Mouse (Mus musculus) heart, adult 11 months (tissue): ENCODE measurements around the gene Tm9sf4.

Experiments
- DNase-seq: peaks from one replicate; pipeline ENCODE4 v3.0.0; 2022

The Tm9sf4 gene

GRCm38 (mm10) chr2:153217826-153218340 lies 56.8 kb downstream of the Tm9sf4 start:
- DNase-seq = peak; percentile 77

GRCm38 (mm10) chr2:153218516-153218915 lies 57.4 kb downstream of the Tm9sf4 start:
- DNase-seq = no peak

DNA sequence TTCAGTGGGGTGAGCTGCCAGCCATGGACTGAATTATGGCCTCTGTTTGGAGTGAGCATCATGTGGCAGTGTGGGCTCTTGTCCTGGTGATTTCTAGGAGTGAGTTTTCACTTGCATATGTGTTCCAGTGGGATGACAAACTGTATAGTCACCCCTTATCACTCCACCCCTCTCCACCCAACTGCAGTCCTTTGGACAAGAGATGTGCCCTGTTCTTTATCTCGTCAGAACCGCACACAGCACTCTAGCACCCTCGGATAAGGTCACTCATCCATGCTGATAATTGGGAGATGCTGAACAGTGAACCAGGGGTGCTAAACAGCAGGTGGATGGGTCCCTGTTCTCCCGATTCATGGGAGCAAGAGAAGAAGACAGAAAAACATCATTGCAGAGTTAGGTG lies 60.5 kb downstream of the Tm9sf4 start:
- DNase-seq = no peak

- no peak for DNase-seq
These were observed 61.0 kb downstream of the Tm9sf4 start for GRCm38 (mm10) chr2:153222130-153222529.

- no peak for DNase-seq
These were observed 61.5 kb downstream of the Tm9sf4 start for GRCm38 (mm10) chr2:153222566-153222965.

GRCm38 (mm10) chr2:153224946-153225594 lies 64.0 kb downstream of the Tm9sf4 start, which contains the start of gene Tspyl3:
Gene Tspyl3 (minus strand): TSS chr2:153225441.
- DNase-seq = peak; percentile 95

DNA sequence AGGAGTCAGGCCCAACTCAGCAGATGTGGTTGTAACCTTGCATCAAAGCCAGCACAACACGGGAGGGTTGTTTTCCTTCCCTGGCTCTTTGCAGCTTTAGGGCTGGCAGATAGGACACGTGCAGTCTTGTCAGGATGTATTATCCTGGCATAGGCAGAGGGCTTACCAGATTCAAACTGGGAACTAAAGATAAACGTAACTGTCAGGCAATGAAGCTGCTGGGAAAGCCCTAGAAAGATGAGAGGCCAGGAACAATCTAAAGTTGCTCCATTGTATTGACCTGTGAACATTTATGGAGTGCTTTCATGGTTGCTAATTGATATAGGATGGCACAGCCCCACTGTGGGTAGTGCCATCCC lies 64.5 kb downstream of the Tm9sf4 start:
- DNase-seq = no peak

DNA sequence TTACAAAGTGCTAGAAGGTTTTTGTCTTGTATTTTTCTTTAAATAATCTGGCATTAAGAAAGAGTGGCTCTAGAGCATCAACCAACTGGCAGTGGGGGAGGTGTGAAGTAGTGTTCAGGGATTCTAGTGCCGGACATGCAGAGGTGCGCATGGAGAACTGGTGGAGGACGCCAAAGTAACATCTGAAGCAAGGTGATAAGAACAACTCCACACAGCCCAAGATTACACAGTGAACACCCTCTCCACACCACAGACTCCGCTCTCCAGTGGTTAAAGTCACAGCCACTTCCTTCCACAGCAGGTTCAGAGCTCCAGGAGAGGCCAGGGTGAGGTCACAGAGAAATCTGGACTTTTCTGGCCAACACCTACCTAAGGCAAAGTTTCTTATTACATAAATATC lies 66.9 kb downstream of the Tm9sf4 start:
- no peak for DNase-seq

GRCm38 (mm10) chr2:153228523-153228922 lies 67.4 kb downstream of the Tm9sf4 start:
- peak; percentile 92 for DNase-seq

DNA sequence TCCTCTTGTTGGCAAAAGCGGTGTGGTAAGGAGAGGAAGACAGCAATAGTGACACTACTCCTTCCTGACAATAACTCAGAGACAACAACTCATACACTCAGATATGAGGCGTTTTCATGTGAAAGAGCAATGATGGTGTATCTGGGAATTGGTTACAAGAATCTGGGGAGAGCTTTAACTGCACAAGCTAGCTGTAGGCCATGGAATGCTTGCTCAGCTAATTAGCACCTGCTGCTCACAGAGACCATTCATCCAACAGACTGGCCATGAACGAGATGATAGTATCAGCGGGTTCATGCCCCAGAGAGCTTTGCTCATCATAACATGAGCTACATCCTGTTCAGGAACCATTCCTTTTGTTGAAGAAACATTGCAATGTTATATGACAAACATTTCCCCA lies 76.1 kb downstream of the Tm9sf4 start:
- DNase-seq = no peak

GRCm38 (mm10) chr2:153237891-153238290 lies 76.8 kb downstream of the Tm9sf4 start:
- no peak for DNase-seq

GRCm38 (mm10) chr2:153238406-153238805 lies 77.3 kb downstream of the Tm9sf4 start:
- no peak for DNase-seq

GRCm38 (mm10) chr2:153239021-153239859 lies 78.1 kb downstream of the Tm9sf4 start:
- no peak for DNase-seq

GRCm38 (mm10) chr2:153239860-153240480 lies 78.9 kb downstream of the Tm9sf4 start:
- no peak for DNase-seq

DNA sequence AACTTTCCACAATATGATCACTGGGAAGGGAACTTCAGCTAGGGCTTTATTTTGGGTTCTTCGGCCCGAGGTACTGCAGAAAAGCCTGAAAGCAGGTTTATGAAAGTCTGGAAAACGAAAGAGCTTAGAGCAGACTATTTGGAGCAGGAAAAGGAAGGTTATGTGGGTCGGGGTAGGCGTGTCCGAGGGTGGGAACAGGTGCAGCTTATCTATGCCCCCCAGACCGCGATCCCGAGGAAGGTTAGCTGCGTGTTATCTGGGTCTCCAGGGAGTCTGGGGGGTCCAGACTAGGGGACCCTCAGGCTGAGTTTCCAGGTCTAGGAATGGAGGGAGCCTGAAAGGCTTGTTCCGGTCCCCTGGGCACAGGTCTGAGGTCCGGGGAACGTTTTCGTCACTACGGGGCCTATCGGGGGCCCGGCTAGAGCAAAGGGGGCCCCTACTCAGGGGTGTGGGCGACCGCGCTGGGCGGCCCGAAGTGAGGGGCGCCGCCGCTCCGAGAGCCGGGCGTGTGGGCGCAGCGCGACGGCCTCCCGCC lies 79.7 kb downstream of the Tm9sf4 start:
- no peak for DNase-seq

DNA sequence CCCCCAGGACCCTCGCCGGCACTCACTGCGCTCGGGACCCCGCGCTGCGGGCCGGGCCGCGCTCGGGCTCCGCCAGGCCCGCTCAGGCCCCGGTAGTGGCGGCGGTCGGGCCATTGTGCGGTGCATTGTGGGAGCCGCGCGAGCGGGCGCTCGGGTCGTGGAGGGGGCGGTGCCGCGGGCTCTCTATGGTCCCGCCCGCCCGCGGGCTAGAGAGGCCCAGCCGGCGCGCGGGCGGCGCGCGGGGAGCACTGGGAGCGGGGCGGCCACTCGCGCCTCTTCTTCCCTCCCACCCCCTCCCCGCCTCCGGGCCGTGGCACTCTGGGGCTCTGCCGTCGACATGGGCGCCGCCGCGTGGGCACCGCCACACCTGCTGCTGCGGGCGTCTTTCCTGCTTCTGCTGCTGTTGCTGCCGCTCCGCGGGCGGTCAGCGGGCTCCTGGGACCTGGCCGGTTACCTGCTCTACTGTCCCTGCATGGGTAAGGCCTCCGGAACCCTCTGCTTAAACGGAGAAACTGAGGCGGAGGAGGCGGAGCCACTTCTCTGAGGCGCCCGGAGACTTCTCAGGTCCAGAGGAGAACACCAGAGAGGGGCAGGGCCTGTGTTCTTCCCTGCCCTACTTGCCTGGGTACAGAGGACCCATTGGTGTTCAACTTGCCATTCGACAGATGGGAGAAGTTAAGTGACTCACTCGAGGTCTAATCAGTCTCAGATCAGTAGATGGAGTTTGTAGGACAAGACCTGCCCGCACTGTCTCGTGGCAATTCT lies 80.3 kb downstream of the Tm9sf4 start, which contains the start of the genes Plagl2 and Pofut1:
Gene Plagl2 (minus strand): TSS at position 177 of the 765 bp plus-strand sequence.
Gene Pofut1 (plus strand): TSS at position 284 of the 765 bp plus-strand sequence.
- peak; percentile 99 for DNase-seq

DNA sequence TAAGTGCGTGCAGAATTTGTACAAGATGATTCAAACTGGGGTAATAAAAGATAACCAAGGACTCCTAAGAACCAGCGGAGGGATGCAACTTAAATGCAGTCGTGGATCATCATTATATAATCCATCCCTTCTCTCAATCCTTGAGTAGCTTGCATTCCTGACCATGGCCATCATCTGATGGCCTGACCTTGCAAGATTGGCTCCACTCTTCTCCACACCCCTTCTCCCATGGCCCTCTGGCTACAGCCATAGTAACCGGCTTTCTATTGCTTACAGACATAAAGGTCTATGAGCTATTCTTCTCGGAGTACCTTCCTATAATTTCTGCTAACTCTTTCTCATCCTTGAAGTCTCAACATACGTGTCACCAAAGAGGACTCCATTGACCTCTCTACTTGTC lies 81.1 kb downstream of the Tm9sf4 start:
- no peak for DNase-seq

- DNase-seq = no peak
These were observed 88.6 kb downstream of the Tm9sf4 start for GRCm38 (mm10) chr2:153249751-153250150.

- no peak for DNase-seq
These were observed 95.5 kb downstream of the Tm9sf4 start for GRCm38 (mm10) chr2:153256604-153257003.

DNA sequence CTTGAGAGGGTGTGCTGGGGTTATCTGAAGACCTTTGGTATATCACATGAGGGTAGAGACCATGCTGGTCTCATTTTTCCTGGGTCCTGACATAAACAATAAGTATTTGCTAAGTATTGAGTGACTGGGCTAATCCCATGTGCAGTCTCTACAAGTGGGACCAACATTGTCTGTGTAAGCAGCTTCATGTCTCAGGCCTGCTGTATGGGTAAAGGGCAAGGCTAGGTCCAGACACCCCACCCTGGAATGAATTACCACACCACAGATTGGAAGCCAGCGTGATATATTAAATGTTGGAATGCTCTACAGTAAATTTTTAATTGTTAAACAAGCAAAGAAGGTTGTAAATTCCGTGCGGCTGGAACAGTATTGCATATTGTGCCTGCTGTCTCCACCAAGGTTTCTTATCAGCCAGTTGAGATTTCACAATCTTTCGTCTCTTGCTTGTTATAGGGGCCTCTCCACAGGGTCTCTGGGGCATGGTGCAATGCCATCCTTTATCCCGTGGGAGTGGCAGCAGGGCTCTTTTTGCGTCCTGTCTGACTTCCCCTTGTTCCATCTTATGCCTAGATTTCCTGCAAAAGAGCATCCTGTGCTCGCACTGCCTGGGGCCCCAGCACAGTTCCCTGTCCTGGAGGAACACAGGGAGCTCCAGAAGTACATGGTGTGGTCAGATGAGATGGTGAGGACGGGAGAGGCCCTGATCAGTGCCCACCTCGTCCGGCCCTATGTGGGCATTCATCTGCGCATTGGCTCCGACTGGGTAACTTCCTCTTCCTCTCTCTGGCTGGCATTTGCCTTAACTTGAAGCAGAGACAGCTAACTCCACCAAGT lies 98.1 kb downstream of the Tm9sf4 start:
- DNase-seq = no peak
